Mouse (Mus musculus) 3T3-L1 (cell line): Measurements from ENCODE around the gene Rmnd1.
"Not testable (repeated sequence)": the region's sequence is repeated elsewhere in the genome, so short reads cannot be mapped to it uniquely, and the experiment has no call there.

Experiments
- DNase-seq: peaks from one replicate; pipeline ENCODE4 v3.0.0-alpha.2; 2015; ENCODE audit warnings: low read depth, low spot score

The Rmnd1 gene

GRCm38 (mm10) chr10:4432123-4432931, at the start of gene Rmnd1, which contains the start of gene Armt1:
Gene Rmnd1, minus strand, starts transcription at chr10:4432388.
Gene Armt1, plus strand, starts transcription at chr10:4432467.
- peak; percentile 93 for DNase-seq

- DNase-seq = peak; percentile 18
Measured at GRCm38 (mm10) chr10:4481695-4482094, 49.5 kb upstream of the Rmnd1 start.

- no peak for DNase-seq
Measured at GRCm38 (mm10) chr10:4480929-4481328, 48.7 kb upstream of the Rmnd1 start.

- no peak for DNase-seq
Measured at GRCm38 (mm10) chr10:4476604-4477003, 44.4 kb upstream of the Rmnd1 start.

- DNase-seq = no peak
Measured at GRCm38 (mm10) chr10:4475431-4475830, 43.2 kb upstream of the Rmnd1 start.

GRCm38 (mm10) chr10:4473591-4473993, 41.4 kb upstream of the Rmnd1 start:
- no peak for DNase-seq

- no peak for DNase-seq
Measured at GRCm38 (mm10) chr10:4469406-4469805, 37.2 kb upstream of the Rmnd1 start.

- no peak for DNase-seq
Measured at GRCm38 (mm10) chr10:4465799-4466198, 33.6 kb upstream of the Rmnd1 start.

GRCm38 (mm10) chr10:4460201-4460600, 28.0 kb upstream of the Rmnd1 start:
- DNase-seq = no peak

GRCm38 (mm10) chr10:4456409-4456808, 24.2 kb upstream of the Rmnd1 start:
- no peak for DNase-seq

- DNase-seq = no peak
Measured at GRCm38 (mm10) chr10:4435416-4435815, 3.2 kb upstream of the Rmnd1 start.

GRCm38 (mm10) chr10:4433871-4434270, 1.7 kb upstream of the Rmnd1 start:
- DNase-seq = not testable (repeated sequence)

- peak; percentile 76 for DNase-seq
Measured at GRCm38 (mm10) chr10:4432996-4433755, 988 bp upstream of the Rmnd1 start.

GRCm38 (mm10) chr10:4431746-4432122, 454 bp downstream of the Rmnd1 start:
- DNase-seq = peak; percentile 11

- DNase-seq = peak; percentile 38
Measured at GRCm38 (mm10) chr10:4430826-4431225, 1.4 kb downstream of the Rmnd1 start.

GRCm38 (mm10) chr10:4430399-4430798, 1.8 kb downstream of the Rmnd1 start:
- no peak for DNase-seq

GRCm38 (mm10) chr10:4425245-4425644, 6.9 kb downstream of the Rmnd1 start:
- peak; percentile 49 for DNase-seq

GRCm38 (mm10) chr10:4407191-4407590, 25.0 kb downstream of the Rmnd1 start:
- DNase-seq = peak; percentile 71

GRCm38 (mm10) chr10:4405511-4405910, 26.7 kb downstream of the Rmnd1 start:
- no peak for DNase-seq

GRCm38 (mm10) chr10:4404895-4405491, 27.2 kb downstream of the Rmnd1 start:
- DNase-seq = peak; percentile 83

- no peak for DNase-seq
Measured at GRCm38 (mm10) chr10:4398058-4398457, 34.1 kb downstream of the Rmnd1 start.

- peak; percentile 51 for DNase-seq
Measured at GRCm38 (mm10) chr10:4395321-4395720, 36.9 kb downstream of the Rmnd1 start.
